Mouse (Mus musculus): ENCODE results near the gene Abi3.

- TF ChIP-seq CTCF (IDR thresholded peaks at IDR 0.05; ENCODE audit: borderline replicate concordance, insufficient read depth, low read length) = no peak
- no peak for TF ChIP-seq POLR2A (IDR thresholded peaks at IDR 0.05; ENCODE audit: low read depth, low read length)
Observed at GRCm38 (mm10) chr11:95861397-95861796, 19.1 kb upstream of the Abi3 start.
